Comparison of ENCODE assay signal across 14 mouse cellular contexts in the genomic region with DNA sequence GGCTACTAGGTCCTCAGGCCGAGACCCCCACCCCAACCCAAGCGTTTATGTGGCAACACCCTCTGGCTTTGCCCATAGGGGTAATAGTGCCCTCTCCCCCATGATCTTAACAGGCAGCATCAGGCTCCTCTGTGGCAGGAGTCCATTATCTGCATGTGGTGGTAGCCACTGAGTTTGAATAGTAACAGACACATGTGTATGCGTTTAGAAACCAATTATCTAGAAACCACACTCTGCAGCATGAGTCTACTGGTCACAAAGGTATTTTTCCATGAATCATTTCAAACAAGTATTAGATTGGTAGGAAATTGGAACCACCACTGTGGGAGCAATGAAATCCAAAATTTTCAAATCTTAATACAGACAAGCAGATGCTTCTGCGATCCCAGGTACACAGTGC.
DNase-seq lines count a peak whose midpoint lies in the region; ATAC-seq lines count a peak whose summit lies in the region.
"Had no signal": no experiment of that assay in that cellular context is flagged by ENCODE, and none has a peak within 500 bp of the region (broad histone marks: within the 10 kb centered on the region; RNA-seq: fewer than 3 reads in every experiment).

No protein-coding gene starts in this region.

- H3K4me2 ChIP-seq in heart, embryonic 16.5 days (ENCODE audit: low read depth, low read length) = no peak overlapping the region
- peak overlapping the region; percentile 32 for H3K4me2 ChIP-seq in limb, embryonic 13.5 days (replicated peaks)
- H3K4me2 ChIP-seq: hindbrain, embryonic 15.5 days; liver, embryonic 15.5 days; midbrain, embryonic 13.5 days had no signal

- H3K9me3 ChIP-seq in heart, embryonic 16.5 days (replicated peaks; ENCODE audit: control insufficient read depth, low read length) = no peaks in the 10 kb centered on the region
- H3K9me3 ChIP-seq in embryonic facial prominence, embryonic 10.5 days = no peaks in the 10 kb centered on the region
- no peaks in the 10 kb centered on the region for H3K9me3 ChIP-seq in limb, embryonic 13.5 days
- H3K9me3 ChIP-seq: hindbrain, embryonic 15.5 days; liver, embryonic 15.5 days; midbrain, embryonic 13.5 days had no signal

- intact Hi-C loops in heart, postnatal 10 days (cut with DNase I) = loop anchor here (5.0 kb wide), 1 partner anchor 108 kb away; no protein-coding TSS in a partner anchor
- intact Hi-C loops in left cerebral cortex, postnatal 14 days (cut with DNase I) = loop anchor here (2.0 kb wide), 1 partner anchor 33 kb away; no protein-coding TSS in a partner anchor

- no peak for ATAC-seq in heart, embryonic 16.5 days (replicated peaks; ENCODE audit: extremely low read depth, insufficient read depth, low FRiP score)
- peak; percentile 39; the same call in 1 of the 2 replicates for ATAC-seq in limb, embryonic 13.5 days (ENCODE audit: low FRiP score, low read depth)
- ATAC-seq: midbrain, embryonic 13.5 days; Patski had no signal

- peak overlapping the region; percentile 79 for H3K27ac ChIP-seq in heart, embryonic 16.5 days (ENCODE audit: low read length)
- peak overlapping the region; percentile 73 for H3K27ac ChIP-seq in embryonic facial prominence, embryonic 10.5 days (replicated peaks)
- H3K27ac ChIP-seq in limb, embryonic 13.5 days = peak overlapping the region; percentile 81
- H3K27ac ChIP-seq: hindbrain, embryonic 15.5 days; layer of hippocampus, adult 2 months; liver, embryonic 15.5 days; midbrain, embryonic 13.5 days had no signal

- H3K9ac ChIP-seq in heart, embryonic 16.5 days (ENCODE audit: low read length) = peak overlapping the region; percentile 13; the same call in 1 of the 2 replicates
- H3K9ac ChIP-seq in limb, embryonic 13.5 days = 0 out of 2 replicates have a peak overlapping the region, but pooled peaks have one; percentile 13
- H3K9ac ChIP-seq: hindbrain, embryonic 15.5 days; liver, embryonic 15.5 days; midbrain, embryonic 13.5 days had no signal

- no peaks in the 10 kb centered on the region for H3K36me3 ChIP-seq in heart, embryonic 16.5 days (ENCODE audit: control insufficient read depth, insufficient read depth)
- H3K36me3 ChIP-seq in embryonic facial prominence, embryonic 10.5 days (replicated peaks) = no peaks in the 10 kb centered on the region
- peaks cover 30% of the 10 kb centered on the region for H3K36me3 ChIP-seq in limb, embryonic 13.5 days
- H3K36me3 ChIP-seq: hindbrain, embryonic 15.5 days; liver, embryonic 15.5 days had no signal

- 86% methylated on average over 4 of the region's 4 CpGs for WGBS in heart, embryonic 16.5 days
- 68% methylated on average over 4 of the region's 4 CpGs for WGBS in embryonic facial prominence, embryonic 10.5 days
- 42% methylated on average over 4 of the region's 4 CpGs for WGBS in limb, embryonic 13.5 days

- DNase-seq in heart, postnatal 10 days = no peak
- DNase-seq in 3T3-L1 (ENCODE audit: low read depth, low spot score) = peak; percentile 80
- no peak for DNase-seq in embryonic facial prominence, embryonic 10.5 days (ENCODE audit: low spot score)
- DNase-seq in ovary, postnatal 10 days (ENCODE audit: low spot score) = no peak
- DNase-seq in left cerebral cortex, postnatal 14 days (ENCODE audit: low spot score in 2 of 2) = no peak
- DNase-seq: cerebellum, adult 11-12 months had no signal

- H3K4me3 ChIP-seq in heart, embryonic 16.5 days (ENCODE audit: low read length) = no peak overlapping the region
- H3K4me3 ChIP-seq in embryonic facial prominence, embryonic 10.5 days = no peak overlapping the region
- H3K4me3 ChIP-seq in limb, embryonic 13.5 days = no peak overlapping the region
- H3K4me3 ChIP-seq: erythroblast, embryonic 14.5 days; hindbrain, embryonic 15.5 days; layer of hippocampus, adult 2 months; liver, embryonic 15.5 days; midbrain, embryonic 13.5 days had no signal

- peaks cover 34% of the 10 kb centered on the region for H3K4me1 ChIP-seq in heart, embryonic 16.5 days (ENCODE audit: control insufficient read depth, insufficient read depth, low read length)
- peaks cover 56% of the 10 kb centered on the region for H3K4me1 ChIP-seq in embryonic facial prominence, embryonic 10.5 days
- H3K4me1 ChIP-seq in limb, embryonic 13.5 days = peaks cover 37% of the 10 kb centered on the region

- no peaks in the 10 kb centered on the region for H3K27me3 ChIP-seq in heart, embryonic 16.5 days (ENCODE audit: control insufficient read depth, insufficient read depth, low read length)
- H3K27me3 ChIP-seq in embryonic facial prominence, embryonic 10.5 days (replicated peaks; ENCODE audit: low read depth, poor library complexity, severe bottlenecking) = no peaks in the 10 kb centered on the region
- no peaks in the 10 kb centered on the region for H3K27me3 ChIP-seq in limb, embryonic 13.5 days
- H3K27me3 ChIP-seq: hindbrain, embryonic 15.5 days; midbrain, embryonic 13.5 days; Patski had no signal
